Mouse (Mus musculus) MEL (cell line): Measurements from ENCODE around the gene Cela1. TPM values are rescaled to one million over a fixed set of nuclear protein-coding genes. Genes with fewer than 3 reads are reported as not detected.

Experiments
- DNase-seq: peaks from one replicate; pipeline ENCODE4 v3.0.0; 2011; ENCODE audit warnings: low read depth, low spot score
- H3K27ac ChIP-seq: 2 replicates; pipeline ENCODE4 v1.5.1; 2012; ENCODE audit warnings: low read depth, mild to moderate bottlenecking, control low read depth, low read length, moderate library complexity; ENCODE audit not compliant: control insufficient read depth
- H3K27me3 ChIP-seq, 2 experiments: fragments of 150-350 bp in 1 of 2; sonication (generic) in 1 of 2; 2 replicates each; pipeline ENCODE4 v1.6.1; 2012; ENCODE audit warnings: low read length in 2 of 2, mild to moderate bottlenecking in 2 of 2, improper control_type of control experiment in 1 of 2, moderate library complexity in 1 of 2; ENCODE audit not compliant: insufficient read depth in 2 of 2, control insufficient read depth in 1 of 2
- H3K36me3 ChIP-seq, 2 experiments: 2 replicates each; pipeline ENCODE4 v1.6.1; 2012 to 2014; ENCODE audit warnings: low read length in 2 of 2, improper control_type of control experiment in 1 of 2, inconsistent platforms in 1 of 2, mild to moderate bottlenecking in 1 of 2; ENCODE audit not compliant: insufficient read depth in 2 of 2, control insufficient read depth in 1 of 2
- H3K4me1 ChIP-seq, 2 experiments: fragments of 150-350 bp in 1 of 2; sonication (generic) in 1 of 2; 2 replicates each; pipeline ENCODE4 v1.6.1; 2012; ENCODE audit warnings: low read length in 2 of 2, improper control_type of control experiment in 1 of 2, mild to moderate bottlenecking in 1 of 2; ENCODE audit not compliant: insufficient read depth in 2 of 2, control insufficient read depth in 1 of 2
- H3K4me3 ChIP-seq, 2 experiments: fragments of 150-350 bp in 1 of 2; sonication (generic) in 1 of 2; 2 replicates each; pipeline ENCODE4 v1.5.1; 2012; ENCODE audit warnings: low read depth in 2 of 2, low read length in 2 of 2, mild to moderate bottlenecking in 2 of 2, moderate library complexity in 2 of 2, control low read depth in 1 of 2, improper control_type of control experiment in 1 of 2; ENCODE audit not compliant: control insufficient read depth in 1 of 2, insufficient read depth in 1 of 2
- H3K79me2 ChIP-seq: 2 replicates; pipeline ENCODE4 v1.6.1; 2012; ENCODE audit warnings: mild to moderate bottlenecking, low read length, moderate library complexity; ENCODE audit not compliant: control insufficient read depth, poor library complexity, insufficient read depth
- H3K9ac ChIP-seq: 2 replicates; pipeline ENCODE4 v1.6.1; 2012; ENCODE audit warnings: low read depth, mild to moderate bottlenecking, control low read depth, low read length, moderate library complexity; ENCODE audit not compliant: control insufficient read depth, poor library complexity, severe bottlenecking
- H3K9me3 ChIP-seq: fragments of 150-350 bp; sonication (generic); replicated peaks from 2 replicates; pipeline ENCODE4 v1.6.1; 2012; ENCODE audit warnings: mild to moderate bottlenecking, low read length, improper control_type of control experiment, moderate library complexity; ENCODE audit not compliant: insufficient read depth
- CHD2 ChIP-seq: IDR thresholded peaks from 2 replicates; pipeline ENCODE4 v1.6.1; 2011; ENCODE audit warnings: low read length, improper control_type of control experiment
- E2F4 ChIP-seq: IDR thresholded peaks from 2 replicates; pipeline ENCODE4 v1.6.1; 2011; ENCODE audit warnings: low read depth, low read length, improper control_type of control experiment, borderline replicate concordance
- ELF1 ChIP-seq: IDR thresholded peaks from 2 replicates; pipeline ENCODE4 v1.6.1; 2014; ENCODE audit warnings: low read depth, mild to moderate bottlenecking, inconsistent platforms, low read length, improper control_type of control experiment, moderate library complexity
- ETS1 ChIP-seq: IDR thresholded peaks from 2 replicates; pipeline ENCODE4 v1.6.1; 2012; ENCODE audit warnings: low read depth, mild to moderate bottlenecking, inconsistent platforms, low read length, improper control_type of control experiment, moderate library complexity
- HCFC1 ChIP-seq: IDR thresholded peaks from 2 replicates; pipeline ENCODE4 v1.6.1; 2012; ENCODE audit warnings: low read depth, mild to moderate bottlenecking, inconsistent platforms, low read length, improper control_type of control experiment, moderate library complexity
- MAX ChIP-seq: IDR thresholded peaks from 2 replicates; pipeline ENCODE4 v1.6.1; 2011; ENCODE audit warnings: low read length, improper control_type of control experiment
- MXI1 ChIP-seq: IDR thresholded peaks from 2 replicates; pipeline ENCODE4 v1.6.1; 2011; ENCODE audit warnings: mild to moderate bottlenecking, low read depth, low read length, improper control_type of control experiment
- MYC ChIP-seq: IDR thresholded peaks from 2 replicates; pipeline ENCODE4 v1.6.1; 2011; ENCODE audit warnings: low read depth, mild to moderate bottlenecking, low read length, improper control_type of control experiment, moderate library complexity
- POLR2A ChIP-seq, 2 experiments: IDR thresholded peaks; 2 replicates each; pipeline ENCODE4 v1.6.1; 2011 to 2012; ENCODE audit warnings: low read length in 2 of 2, mild to moderate bottlenecking in 2 of 2, control low read depth in 1 of 2, improper control_type of control experiment in 1 of 2, low read depth in 1 of 2, moderate library complexity in 1 of 2; ENCODE audit not compliant: control insufficient read depth in 1 of 2, insufficient read depth in 1 of 2, poor library complexity in 1 of 2
- POLR2AphosphoS5 ChIP-seq: IDR thresholded peaks from 2 replicates; pipeline ENCODE4 v1.6.1; 2012; ENCODE audit warnings: low read depth, borderline replicate concordance, mild to moderate bottlenecking, inconsistent platforms, low read length, moderate library complexity, mixed read lengths
- TBP ChIP-seq: IDR thresholded peaks from 2 replicates; pipeline ENCODE4 v1.8.0; 2011; ENCODE audit warnings: low read depth, low read length, improper control_type of control experiment
- UBTF ChIP-seq: IDR thresholded peaks from 2 replicates; pipeline ENCODE4 v1.6.1; 2012; ENCODE audit warnings: low read depth, mild to moderate bottlenecking, inconsistent platforms, low read length, improper control_type of control experiment, moderate library complexity, borderline replicate concordance; ENCODE audit not compliant: insufficient read depth
- ZMIZ1 ChIP-seq: IDR thresholded peaks from 2 replicates; pipeline ENCODE4 v1.6.1; 2012; ENCODE audit warnings: low read depth, mild to moderate bottlenecking, inconsistent platforms, low read length, improper control_type of control experiment, moderate library complexity
- ZNF384 ChIP-seq: IDR thresholded peaks from 2 replicates; pipeline ENCODE4 v1.6.1; 2012; ENCODE audit warnings: low read depth, mild to moderate bottlenecking, inconsistent platforms, low read length, improper control_type of control experiment
- polyA plus RNA-seq, 2 experiments: library from polyadenylated mRNA; stranded (reverse) in 1 of 2; unstranded in 1 of 2; fragments of >175 nt in 1 of 2; fragments of >200 nt in 1 of 2; gene quantifications; 2 replicates each; pipeline versions ENCODE4 v1.2.1 to v1.2.4; 2012; ENCODE audit warnings: low replicate concordance in 2 of 2, low read depth in 1 of 2; ENCODE audit not compliant: insufficient read length in 2 of 2, insufficient read depth in 1 of 2, missing spikeins in 1 of 2
- total RNA-seq: library from RNA; depleted of rRNA; stranded (reverse); fragments of 300-350 nt; gene quantifications from 2 replicates; pipeline ENCODE4 v1.2.3, GENCODE M21; 2012

Cela1 gene
- total and polyA plus RNA-seq, 3 experiments, result 51.4 to 60.3 TPM; not detected in 1

GRCm38 (mm10) chr15:100675486-100675885 is 12.2 kb downstream of the Cela1 start:
- Histone ChIP-seq H3K27me3 (no peaks in the 10 kb centered on the region), H3K79me2 (no peaks in the 10 kb centered on the region), H3K36me3 (peaks cover 0 to 21% of the 10 kb centered on the region in 2 experiments; a peak in 2 of 4 replicates), H3K9me3 (no peaks in the 10 kb centered on the region), H3K4me1 (peaks cover 11 to 21% of the 10 kb centered on the region in 2 experiments), H3K9ac (no peak overlapping the region), H3K4me3 (no peak overlapping the region), H3K27ac (no peak overlapping the region)
- no peak for DNase-seq
- TF ChIP-seq ZMIZ1, result no peak
- TF ChIP-seq HCFC1, result no peak
- TF ChIP-seq ETS1, result no peak
- no peak for TF ChIP-seq MYC
- no peak for TF ChIP-seq POLR2A (IDR thresholded peaks at IDR 0.05; ENCODE audit: control insufficient read depth in 1 of 2, insufficient read depth in 1 of 2, low read depth in 1 of 2, low read length in 2 of 2, poor library complexity in 1 of 2)
- TF ChIP-seq MAX, result no peak
- TF ChIP-seq E2F4, result no peak
- TF ChIP-seq UBTF, result no peak
- TF ChIP-seq ELF1, result no peak
- no peak for TF ChIP-seq POLR2AphosphoS5
- no peak for TF ChIP-seq ZNF384
- TF ChIP-seq CHD2, result no peak
- no peak for TF ChIP-seq TBP
- no peak for TF ChIP-seq MXI1

GRCm38 (mm10) chr15:100674566-100674965 is 13.2 kb downstream of the Cela1 start:
- Histone ChIP-seq H3K4me1 (peaks cover 11 to 24% of the 10 kb centered on the region in 2 experiments), H3K9ac (peak overlapping the region; percentile 27; the same call in 1 of the 2 replicates), H3K27ac (peak overlapping the region; percentile 83)
- TF ChIP-seq TBP (no peak), CHD2 (no peak)
- TF ChIP-seq, all 39 proteins: peak for 0
- Histone ChIP-seq H3K4me3 (no peak overlapping the region), H3K9me3 (no peaks in the 10 kb centered on the region), H3K36me3 (peaks cover 0 to 26% of the 10 kb centered on the region in 2 experiments; a peak in 2 of 4 replicates), H3K27me3 (no peaks in the 10 kb centered on the region), H3K79me2 (no peaks in the 10 kb centered on the region)
- DNase-seq, result no peak
